Mouse (Mus musculus): ENCODE data around the gene Polk.

The Polk gene

DNA sequence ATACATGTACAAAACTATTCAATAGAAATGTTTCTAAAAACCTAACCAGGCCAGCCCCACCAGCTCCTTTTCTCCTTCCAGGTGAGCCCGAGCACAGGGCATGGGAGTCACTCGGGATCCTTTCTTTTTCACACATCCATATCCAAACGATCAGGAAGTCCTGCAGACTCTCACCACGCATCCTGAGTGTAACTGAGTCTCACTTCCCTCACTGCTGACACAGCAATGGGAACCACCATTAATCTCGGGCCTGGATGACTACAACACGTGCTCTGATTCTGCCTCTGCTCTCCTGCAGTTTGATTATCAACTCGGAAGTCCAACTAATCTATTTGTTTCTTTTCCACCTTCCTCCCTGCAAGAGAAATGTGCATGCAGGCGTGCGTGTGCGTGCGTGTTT, 14.5 kb downstream of the Polk start:
- no peak for DNase-seq

DNA sequence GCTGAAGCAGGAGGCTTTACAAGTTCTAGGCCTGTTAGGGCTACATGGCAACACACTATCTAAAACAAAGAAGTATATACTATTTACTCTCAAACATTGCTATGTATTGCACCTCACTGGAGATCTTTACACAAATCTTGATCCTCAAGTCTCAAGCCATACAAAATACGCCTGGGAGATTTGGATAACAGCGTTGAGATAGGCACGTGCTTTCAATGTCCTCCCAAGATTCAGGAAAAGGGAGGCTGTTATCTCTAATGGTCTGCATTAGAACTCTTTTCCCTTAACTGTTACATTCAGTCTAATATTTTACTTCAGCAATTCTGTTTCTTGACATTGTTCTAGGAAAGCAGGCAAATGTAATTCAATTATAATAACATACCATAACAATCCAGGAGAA, 15.4 kb downstream of the Polk start:
- no peak for DNase-seq

DNA sequence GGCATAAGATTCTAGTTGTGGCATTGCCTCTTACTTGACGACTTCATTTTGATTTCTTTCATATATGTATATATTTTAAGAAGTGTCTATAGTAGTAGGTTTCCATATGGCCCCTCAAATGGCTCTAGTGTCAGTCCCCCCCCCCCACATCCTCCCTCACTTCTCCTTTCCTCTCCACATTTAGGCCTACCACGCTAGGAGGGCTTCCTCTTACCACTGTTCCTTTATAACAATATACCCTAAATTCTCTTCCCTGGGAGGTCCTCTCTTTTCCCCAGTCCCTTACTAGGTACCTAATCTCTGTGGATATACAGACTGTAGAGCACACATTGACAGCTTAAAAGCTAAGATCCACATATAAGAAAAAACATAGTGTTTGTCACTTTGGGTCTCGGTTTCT, 21.1 kb downstream of the Polk start:
- no peak for DNase-seq

DNA sequence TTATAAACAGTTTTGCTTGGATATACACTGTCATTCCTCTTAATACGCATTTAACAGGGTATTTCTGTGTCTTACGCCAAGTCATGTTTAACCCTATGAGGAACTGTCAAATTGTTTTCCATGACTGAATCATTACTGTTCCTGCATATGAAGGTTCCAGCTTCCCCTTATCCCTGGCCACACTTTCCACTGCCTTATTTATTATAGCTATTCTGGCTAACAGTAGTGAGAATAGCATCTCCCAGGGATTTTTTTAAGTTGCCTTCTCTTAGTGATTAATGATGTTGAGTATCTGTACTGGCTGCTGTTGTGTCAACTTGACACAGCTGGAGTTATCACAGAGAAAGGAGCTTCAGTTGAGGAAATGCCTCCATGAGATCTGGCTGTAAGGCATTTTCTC, 25.0 kb downstream of the Polk start:
- no peak for DNase-seq

DNA sequence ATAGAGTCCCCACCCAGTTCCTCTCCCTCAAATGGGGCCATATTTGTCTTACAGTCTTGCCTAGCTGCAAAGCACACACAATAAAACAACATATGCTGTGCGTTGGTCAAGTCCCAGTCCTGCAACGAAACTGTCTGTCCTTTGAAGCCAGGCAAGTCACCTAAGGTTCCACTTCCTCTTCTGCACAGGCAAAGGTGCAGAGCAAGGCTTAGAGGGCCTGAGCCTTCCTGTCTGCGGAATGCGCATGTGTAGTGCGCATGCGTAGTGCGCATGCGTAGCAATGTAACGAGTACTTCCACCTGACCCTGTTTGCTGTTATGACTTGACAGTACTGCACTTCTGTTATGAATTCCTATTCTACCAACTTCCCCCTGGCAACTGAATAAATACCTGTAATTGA, 26.1 kb downstream of the Polk start:
- no peak for DNase-seq

DNA sequence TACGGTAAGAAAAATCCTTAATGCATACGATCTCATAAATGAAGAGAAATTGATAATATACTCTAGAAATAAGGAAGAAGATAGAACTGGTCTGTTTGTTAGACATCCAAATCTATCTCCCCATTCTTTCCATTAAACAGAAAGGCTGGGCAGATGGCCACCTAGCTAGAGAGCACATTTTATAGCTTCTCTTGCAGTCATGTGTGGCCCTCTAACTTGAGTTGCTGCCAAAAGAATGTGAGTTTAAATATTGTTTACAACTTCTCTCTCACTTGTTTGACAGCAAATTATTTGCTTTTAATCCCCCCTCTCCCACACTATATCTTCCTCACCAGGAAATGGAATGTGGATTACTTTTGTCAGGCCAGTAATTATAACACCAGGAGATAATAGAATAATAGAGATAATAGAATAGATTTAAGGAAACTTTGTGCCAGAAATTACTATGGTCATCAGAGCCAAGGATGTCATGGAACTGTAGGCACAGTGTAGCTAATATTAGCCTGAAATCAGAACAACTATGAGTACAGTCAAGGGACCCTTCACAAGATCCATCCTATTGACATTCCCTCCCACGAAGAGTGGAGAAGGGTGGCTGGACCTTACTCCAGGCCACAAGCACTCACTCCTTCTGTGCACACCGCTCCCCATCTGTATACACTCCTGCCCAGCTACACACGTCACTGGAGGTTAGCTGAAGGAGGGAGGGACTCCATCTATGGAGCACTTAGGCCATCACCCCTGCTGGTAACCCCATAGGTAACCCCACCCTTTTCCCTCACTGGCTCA, 28.0 kb downstream of the Polk start:
- DNase-seq = peak; percentile 14 to 24

DNA sequence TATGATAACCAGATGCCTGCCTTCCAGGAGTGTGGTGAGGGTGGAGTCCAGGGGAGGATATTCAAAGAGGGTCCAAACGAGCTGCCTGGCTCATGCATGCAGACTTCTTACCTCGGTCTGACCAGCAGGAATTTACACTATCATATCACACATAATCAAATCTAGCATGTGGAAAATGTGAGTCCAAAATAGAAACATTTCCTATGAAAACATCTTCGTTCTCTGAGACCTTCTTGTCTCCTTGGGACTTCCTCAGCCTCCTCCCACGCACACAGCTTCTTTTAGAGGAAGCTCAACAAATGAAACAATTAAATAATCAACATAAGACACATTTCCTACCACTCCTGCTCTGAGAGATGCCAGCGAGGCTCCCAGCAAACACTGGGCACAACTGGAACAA, 30.5 kb downstream of the Polk start:
- DNase-seq = peak in 1 of 2 experiments; percentile 8

DNA sequence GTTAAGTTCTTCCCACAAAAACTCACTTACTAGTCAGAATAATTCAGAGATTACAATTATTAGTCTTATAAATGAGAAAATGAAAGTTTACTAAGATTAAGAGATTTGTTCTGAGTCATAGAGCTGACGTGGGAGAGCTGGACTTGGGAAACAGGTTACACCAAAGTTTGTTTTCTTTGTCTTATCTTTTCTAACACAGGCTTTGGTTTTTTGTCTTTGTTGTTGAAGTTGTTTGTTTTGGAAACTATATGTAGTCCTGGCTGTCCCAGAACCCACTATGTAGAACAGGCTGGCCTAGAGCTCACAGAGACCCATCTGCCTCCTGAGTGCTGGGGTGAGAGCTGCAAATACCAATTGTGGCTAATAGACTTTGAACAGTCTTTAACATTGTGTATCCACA, 31.1 kb downstream of the Polk start:
- DNase-seq = no peak

DNA sequence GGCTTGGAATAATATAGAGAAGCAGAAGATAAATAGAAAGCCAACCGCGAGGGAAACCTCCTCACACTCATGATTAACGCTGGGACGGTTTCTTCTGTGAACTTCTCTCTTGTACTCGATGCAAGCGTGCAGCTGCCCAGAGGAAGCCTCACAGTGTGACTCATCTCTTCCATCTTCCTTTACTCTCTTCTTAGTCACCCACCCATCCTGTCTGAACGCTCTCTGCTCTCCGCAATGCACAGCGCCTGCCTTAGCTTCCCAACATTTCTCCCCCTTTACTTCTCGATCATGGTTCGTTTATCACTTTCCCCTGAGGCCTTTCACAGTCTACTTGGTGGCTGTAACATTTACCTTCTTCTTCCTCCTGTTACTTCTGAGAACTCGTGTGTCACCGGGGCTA, 31.7 kb downstream of the Polk start:
- no peak for DNase-seq

DNA sequence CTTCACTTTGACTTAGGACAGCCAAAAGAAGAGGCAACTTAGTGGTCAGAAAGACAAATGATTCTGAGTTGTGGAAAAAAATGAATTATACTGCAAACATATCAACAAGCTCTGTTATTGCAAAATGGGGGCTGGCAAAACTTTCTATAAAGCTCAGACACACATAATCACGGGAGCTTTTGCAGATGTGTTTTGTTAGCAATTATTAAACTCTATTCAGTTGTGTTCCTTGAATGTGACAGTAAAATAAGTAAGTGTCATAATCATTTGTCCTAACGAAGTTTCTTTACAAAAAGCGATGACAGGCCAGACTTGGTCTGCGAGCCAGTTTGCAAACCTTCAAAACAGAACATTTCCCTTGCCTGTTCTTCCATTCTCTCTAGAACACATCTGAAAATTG, 34.8 kb downstream of the Polk start:
- no peak for DNase-seq

DNA sequence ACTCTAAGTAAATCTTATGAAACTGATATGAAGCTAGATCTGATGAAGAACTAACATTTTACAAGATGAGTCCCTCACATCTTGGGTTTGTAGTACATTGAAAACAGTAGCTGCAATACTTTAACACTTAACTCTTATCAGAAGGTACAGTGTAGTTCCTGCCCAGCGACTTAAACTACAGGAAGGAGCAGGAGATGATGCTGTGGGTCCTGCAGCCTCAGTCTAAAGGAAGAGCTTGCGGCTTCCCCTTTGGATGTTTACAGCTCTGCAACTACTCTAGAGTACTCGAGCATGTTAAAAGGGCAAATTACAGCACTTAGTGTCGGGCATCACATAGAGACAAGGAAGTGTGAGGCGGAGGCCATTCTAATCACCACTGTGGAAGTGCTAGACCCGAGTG, 36.1 kb downstream of the Polk start:
- DNase-seq = no peak

DNA sequence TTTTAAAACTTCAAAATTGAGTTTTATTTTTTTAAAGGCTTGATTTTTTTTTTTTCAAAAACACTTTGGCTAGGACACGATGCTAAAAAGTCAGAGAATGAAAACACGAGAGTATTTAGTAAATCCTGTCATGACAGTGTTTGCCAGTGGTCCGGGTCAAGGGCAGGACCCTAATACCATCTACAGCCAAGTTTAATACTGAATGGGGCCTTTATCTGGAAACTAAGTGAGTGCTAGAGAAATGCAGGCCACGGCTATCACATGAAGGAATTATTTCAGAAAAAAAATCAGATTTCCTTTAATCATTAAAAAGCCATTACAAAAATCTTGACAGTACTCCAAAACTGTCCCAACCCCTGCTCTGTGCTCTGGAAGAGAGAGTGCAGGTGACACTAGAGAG, 36.7 kb downstream of the Polk start:
- no peak for DNase-seq

DNA sequence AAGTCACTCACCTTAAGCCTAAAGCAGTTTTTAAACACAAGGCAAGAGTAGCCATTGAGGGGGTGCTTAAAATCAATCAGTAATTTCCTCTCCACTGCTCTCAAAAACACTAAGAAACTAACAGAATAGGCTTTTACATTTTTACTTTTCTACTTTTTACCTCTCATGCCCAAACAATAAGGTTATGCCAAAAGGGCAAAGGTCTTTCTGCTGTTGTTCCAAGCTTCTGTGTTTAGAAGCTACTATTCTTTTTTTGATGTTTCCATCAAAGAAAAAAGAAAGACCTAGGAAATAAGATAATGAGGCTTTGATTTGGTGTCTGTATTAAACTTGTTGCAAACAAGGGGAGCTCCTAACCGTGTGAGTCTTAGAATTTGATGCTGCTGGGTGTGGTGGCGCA, 42.5 kb downstream of the Polk start:
- no peak for DNase-seq

DNA sequence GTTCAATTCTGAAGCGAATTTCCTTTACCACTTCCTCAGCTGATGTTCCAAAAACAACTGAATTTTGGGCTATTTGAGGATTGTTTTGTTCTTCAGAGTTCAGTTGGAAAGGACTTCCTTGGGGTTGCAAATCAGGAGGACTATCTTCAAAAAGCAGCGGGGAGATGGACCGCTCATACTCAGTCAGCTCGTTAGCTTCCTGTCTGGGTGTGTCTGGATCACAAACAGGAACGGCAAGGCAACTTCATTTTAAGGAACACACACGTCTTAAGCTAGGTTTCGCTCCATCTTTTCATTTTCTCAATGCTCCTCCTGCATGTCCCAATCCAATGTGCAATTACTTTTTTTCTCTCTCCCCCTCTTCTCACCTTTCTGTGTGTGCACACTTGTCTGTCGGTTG, 45.7 kb downstream of the Polk start:
- no peak for DNase-seq

DNA sequence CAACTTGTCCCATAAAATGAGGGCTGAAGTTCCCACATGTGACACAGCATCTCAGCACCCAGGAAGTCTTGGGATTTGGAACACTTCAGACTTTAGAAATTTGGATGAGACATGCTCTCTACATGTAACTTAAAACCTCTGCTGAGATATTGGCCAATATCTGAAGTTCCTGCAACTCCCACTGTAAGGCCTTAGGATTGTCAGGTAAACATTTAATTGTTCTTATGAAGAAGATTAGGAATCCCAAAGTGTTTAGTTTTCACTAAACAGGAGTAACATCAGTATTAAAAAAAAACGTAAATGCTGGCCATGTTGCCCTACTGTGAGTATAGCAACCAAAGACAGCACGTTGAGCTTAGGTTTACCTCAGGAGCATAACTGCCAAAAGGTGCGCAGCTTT, 51.9 kb downstream of the Polk start, which contains the start of gene Gm17622:
Gm17622 (plus strand) TSS at position 301 of the 400 bp plus-strand sequence.
- no peak for DNase-seq

DNA sequence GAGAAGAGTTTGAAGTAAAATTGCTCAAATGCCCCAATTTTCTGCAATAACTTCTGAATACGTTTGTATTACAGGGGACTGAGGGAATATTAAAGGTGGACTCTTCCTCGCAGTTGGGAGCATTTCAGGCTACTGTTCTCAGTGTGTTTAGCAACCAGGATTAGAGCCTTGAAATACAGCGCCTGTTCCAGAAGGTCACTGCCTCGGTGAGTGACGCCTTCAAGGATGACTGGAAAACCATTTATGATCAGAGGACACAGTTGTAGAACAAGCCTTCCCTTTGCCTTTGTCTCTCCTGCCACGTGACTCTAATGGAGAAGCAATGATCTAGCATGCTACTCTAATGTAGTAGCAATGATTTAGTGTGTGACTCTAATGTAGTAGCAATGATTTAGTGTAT, 54.4 kb downstream of the Polk start:
- DNase-seq = no peak

DNA sequence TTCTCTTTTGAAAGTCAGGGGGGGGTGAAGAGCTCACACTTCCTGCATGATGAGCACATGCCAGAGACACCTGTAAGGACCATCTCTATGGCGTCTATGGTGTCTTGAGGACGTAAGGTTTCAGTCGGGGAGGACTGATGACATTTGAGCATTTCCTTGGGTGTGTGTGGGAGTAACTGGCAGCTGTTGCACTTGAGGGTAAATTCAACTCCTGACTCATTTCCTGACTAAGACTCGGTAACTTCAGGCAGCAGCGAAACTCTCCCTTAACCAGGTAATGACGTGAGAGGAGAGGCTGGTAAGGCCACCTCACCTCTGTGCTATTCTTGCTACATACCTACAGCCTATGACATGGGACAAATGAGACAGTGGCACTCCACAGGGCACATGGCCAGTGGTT, 55.1 kb downstream of the Polk start:
- no peak for DNase-seq

DNA sequence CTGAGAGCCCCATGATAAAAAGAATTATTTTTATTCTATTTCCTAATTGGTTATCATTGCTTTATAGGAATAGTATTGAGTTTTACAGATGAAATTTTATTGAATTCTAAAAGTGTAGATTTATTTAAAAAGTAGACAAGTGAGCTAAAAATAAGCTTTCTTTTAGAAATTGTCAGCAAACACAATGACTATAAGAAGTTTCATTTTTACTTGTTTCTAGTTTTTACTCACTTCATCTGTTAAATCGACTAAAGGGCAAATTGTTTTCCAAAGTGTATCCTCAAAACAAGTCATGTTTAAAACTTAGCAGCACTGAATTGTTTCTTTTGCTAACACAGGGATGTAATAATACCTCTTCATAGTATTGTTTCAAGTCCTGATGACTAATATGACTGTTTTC, 63.4 kb downstream of the Polk start:
- no peak for DNase-seq

DNA sequence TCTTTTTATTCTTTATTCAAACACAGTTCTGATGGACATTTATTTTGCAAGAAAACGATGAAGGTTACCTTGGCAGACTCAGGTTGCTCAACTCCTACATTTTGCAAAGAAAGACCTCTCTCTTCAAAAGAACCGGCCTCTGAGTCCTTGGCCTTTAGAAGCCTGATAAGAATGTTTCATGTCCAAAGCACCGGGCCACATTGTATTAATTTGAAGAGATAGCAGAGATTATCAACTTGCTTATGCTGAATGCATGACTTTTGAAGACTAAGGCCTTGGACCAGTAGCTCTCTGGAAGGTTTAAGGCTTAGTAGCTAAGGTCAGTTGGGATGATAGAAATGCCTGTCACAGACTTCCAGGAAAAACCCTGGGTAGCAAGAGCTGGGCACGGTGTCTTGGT, 65.2 kb downstream of the Polk start:
- no peak for DNase-seq

DNA sequence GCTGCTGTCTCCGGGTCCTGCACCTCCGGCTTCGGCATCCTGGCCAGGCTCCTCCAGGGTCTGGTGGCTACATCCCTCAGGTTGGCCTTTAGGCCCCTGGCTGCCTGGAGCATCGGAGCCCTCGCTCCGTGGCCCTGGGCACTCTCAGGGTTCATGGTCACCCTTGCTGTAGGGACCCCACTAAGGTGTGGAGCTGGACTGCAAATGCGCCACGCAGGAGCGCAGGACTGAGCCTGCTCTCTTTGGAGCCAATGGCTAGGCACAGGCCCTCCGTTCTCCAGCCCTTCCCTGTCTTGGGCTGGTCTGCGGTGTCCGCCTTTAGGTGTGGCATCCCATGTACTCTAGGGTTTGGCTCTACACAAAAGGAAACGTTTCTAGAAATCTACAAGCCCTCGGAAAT, 71.4 kb downstream of the Polk start, which contains the start of gene Ankdd1b:
Ankdd1b (minus strand) TSS at position 242 of the 400 bp plus-strand sequence.
- DNase-seq = no peak

DNA sequence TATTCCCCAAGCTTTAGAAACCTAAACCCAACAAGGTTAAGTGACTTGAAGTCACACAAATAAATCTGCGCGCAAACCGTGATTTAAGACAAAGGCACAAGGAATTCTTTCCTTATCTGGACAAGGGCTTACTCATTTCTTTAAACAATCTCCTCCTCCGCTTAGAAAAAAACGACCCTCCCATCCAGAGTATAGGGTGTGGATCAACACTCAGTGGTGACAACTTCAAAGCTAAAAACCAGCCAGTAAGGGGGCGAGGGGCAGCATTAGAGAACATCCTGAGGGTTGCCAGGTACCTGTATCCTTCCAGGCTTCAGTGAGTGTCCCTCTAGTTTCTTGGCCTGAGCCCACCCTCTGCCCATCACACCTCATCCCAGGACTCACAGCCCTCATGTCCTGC, 71.8 kb downstream of the Polk start:
- no peak for DNase-seq

DNA sequence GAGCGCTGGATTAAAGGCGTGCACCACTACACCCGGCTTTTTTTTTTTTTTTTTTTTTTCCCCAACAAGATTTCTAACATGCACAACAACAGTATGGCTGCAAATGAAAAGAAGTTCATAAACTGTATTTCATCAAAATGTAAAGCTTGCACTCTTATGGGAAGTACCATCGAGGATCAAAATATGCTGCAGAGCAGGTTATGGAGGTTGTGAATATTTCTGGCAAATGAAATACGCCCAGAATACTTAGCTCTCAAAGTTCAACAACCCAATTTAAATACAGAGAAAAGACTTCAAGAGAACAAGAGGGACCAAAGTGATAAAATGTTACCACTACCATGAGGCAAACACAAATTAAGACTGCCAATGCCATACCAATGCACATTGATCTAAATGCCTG, 73.7 kb downstream of the Polk start:
- no peak for DNase-seq

DNA sequence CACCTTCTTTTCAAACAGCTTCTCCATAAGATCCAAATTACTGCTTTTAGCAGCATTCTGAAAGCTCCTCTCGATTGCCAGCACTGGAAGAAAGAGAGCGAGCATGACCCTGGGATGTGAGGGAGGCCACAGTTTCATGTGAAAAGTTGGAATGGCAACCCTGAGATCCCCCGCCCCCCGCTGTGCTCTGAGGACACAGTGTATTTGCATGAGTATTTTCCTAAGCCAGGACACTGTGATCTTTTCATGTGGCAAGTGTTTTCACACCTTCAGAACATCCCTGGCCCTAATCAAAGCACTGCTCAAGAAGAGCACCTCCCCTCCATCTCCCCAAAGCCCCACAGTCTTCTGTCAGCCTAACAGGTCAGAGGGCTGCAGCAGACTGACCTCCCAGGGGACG, 77.1 kb downstream of the Polk start:
- no peak for DNase-seq

DNA sequence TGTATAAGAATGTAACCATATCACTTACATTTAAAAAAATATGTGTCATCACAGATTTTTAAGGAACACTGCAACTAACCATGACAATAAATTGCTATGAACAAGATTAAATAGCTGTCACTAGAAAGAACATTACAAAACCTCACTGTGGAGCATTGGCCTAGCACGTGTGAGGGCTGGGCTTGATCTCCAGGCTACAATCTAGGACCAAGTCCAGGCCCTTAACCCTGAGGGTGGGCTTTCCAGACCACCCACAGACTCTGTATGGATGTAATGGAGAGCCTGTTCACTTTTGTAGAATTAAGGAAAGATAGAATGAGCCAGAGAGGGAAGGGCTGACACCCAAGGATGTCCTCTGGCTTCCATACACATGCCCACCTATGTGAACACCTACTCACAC, 79.7 kb downstream of the Polk start:
- no peak for DNase-seq

DNA sequence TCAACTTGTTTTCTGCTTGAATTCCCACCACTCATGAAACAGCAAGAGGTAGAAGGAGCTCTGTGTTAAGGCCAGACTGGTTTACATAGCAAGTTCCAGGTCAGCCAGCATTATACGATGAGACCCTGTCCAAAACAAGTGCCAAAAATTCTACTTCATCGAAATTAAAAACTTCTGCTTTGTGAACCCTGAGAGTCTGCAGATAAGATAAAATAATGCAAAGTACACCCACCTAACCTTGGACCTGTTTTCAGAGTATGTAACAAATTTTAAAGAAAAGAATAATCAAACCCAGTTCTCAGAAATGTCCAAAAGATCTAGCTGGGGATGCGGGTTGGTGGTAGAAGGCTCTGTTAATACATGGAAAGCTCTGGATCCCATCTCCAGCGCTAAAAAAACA, 83.8 kb downstream of the Polk start:
- no peak for DNase-seq

All from kidney, postnatal 4 days (tissue).